Mouse (Mus musculus): ENCODE data around the gene Catsper1.
A peak's percentile ranks its signal among the peaks of the same experiment; 100 is the strongest.

The Catsper1 gene

GRCm38 (mm10) chr19:5356080-5356479 is 20.5 kb downstream of the Catsper1 start:
- no peak for DNase-seq

- no peak for DNase-seq
These were observed 26.6 kb downstream of the Catsper1 start for GRCm38 (mm10) chr19:5362186-5362585.

- DNase-seq, result no peak
These were observed 28.6 kb downstream of the Catsper1 start for GRCm38 (mm10) chr19:5364124-5364523.

GRCm38 (mm10) chr19:5365751-5366150 is 30.2 kb downstream of the Catsper1 start:
- no peak for DNase-seq

GRCm38 (mm10) chr19:5366175-5367052 is 30.9 kb downstream of the Catsper1 start, which contains the start of gene Eif1ad:
Gene Eif1ad, plus strand, starts transcription at chr19:5366741.
- DNase-seq, result peak; percentile 95

GRCm38 (mm10) chr19:5367053-5367359 is 31.5 kb downstream of the Catsper1 start, which contains the start of gene Banf1:
Gene Banf1, minus strand, starts transcription at chr19:5367168.
- no peak for DNase-seq

GRCm38 (mm10) chr19:5367455-5367854 is 31.9 kb downstream of the Catsper1 start:
- no peak for DNase-seq

- DNase-seq, result no peak
These were observed 35.4 kb downstream of the Catsper1 start for GRCm38 (mm10) chr19:5370932-5371331.

- DNase-seq, result no peak
These were observed 37.2 kb downstream of the Catsper1 start for GRCm38 (mm10) chr19:5372724-5373123.

GRCm38 (mm10) chr19:5374177-5374576 is 38.6 kb downstream of the Catsper1 start:
- no peak for DNase-seq

- DNase-seq, result no peak
These were observed 39.2 kb downstream of the Catsper1 start for GRCm38 (mm10) chr19:5374748-5375147.

- no peak for DNase-seq
These were observed 41.9 kb downstream of the Catsper1 start for GRCm38 (mm10) chr19:5377446-5377845.

- DNase-seq, result no peak
These were observed 47.8 kb downstream of the Catsper1 start for GRCm38 (mm10) chr19:5383326-5383725.

GRCm38 (mm10) chr19:5384715-5385114 is 49.2 kb downstream of the Catsper1 start:
- DNase-seq, result no peak

- no peak for DNase-seq
These were observed 52.5 kb downstream of the Catsper1 start for GRCm38 (mm10) chr19:5388011-5388441.

- peak; percentile 95 for DNase-seq
These were observed 53.2 kb downstream of the Catsper1 start, which contains the start of gene Sart1 for GRCm38 (mm10) chr19:5388588-5389242. Gene Sart1, minus strand, starts transcription at chr19:5388703.

GRCm38 (mm10) chr19:5389647-5390046 is 54.1 kb downstream of the Catsper1 start:
- peak; percentile 43 for DNase-seq

GRCm38 (mm10) chr19:5390416-5390815 is 54.9 kb downstream of the Catsper1 start:
- DNase-seq, result no peak

GRCm38 (mm10) chr19:5392892-5393291 is 57.4 kb downstream of the Catsper1 start:
- peak; percentile 70 for DNase-seq
